Mouse (Mus musculus) cortical plate, adult 2 months (tissue): ENCODE data around the gene Plppr3.

Source experiments
- CTCF ChIP-seq: fragments of 200-500 bp; IDR thresholded peaks from 2 replicates; pipeline ENCODE4 v1.5.1; 2011; ENCODE audit warnings: mild to moderate bottlenecking, control low read depth, low read length; ENCODE audit not compliant: insufficient read depth; ENCODE audit errors: extremely low read depth
- POLR2A ChIP-seq: fragments of 200-500 bp; IDR thresholded peaks from 2 replicates; pipeline ENCODE4 v1.6.1; 2011; ENCODE audit warnings: mild to moderate bottlenecking, low read length, control low read depth; ENCODE audit not compliant: insufficient read depth; ENCODE audit errors: extremely low read depth

GRCm38 (mm10) chr10:79873313-79873712 lies 1.1 kb downstream of the Plppr3 start:
- TF ChIP-seq CTCF (no peak), POLR2A (no peak)
